Mouse (Mus musculus): ENCODE measurements around the gene Emx2. TPM values are rescaled to one million over a fixed set of nuclear protein-coding genes. Genes with fewer than 3 reads are reported as not detected.

The Emx2 gene
- polyA plus RNA-seq, 1 experiment: 12.1 TPM

GRCm38 (mm10) chr19:59513181-59513580 is 55.0 kb downstream of the Emx2 start:
- DNase-seq (ENCODE audit: extremely low spot score in 1 of 2, low spot score in 1 of 2): no peak

Other genes with a start within 250 kb of the Emx2 start
- not detected in 2 replicates for gene Kcnk18, start 239.2 kb upstream of the Emx2 start, polyA plus RNA-seq (2012; rRNA removed)
- gene Slc18a2, start 197.5 kb upstream of the Emx2 start, polyA plus RNA-seq (2012; rRNA removed): 2.8 and 3.1 TPM in 2 replicates
- 53.7 and 89.2 TPM in 2 replicates for gene Rps12-ps3, start 136.1 kb upstream of the Emx2 start, polyA plus RNA-seq (2012; rRNA removed)
- 18.8 and 20.5 TPM in 2 replicates for gene Pdzd8, start 112.6 kb upstream of the Emx2 start, polyA plus RNA-seq (2012; rRNA removed)

Measured in frontal cortex, adult 2 months (tissue).